Mouse (Mus musculus) liver, embryonic 14.5 days (tissue): Measurements from ENCODE around the gene Tns3. TPM values are rescaled to one million over a fixed set of nuclear protein-coding genes. Genes with fewer than 3 reads are reported as not detected.

Source experiments
- ATAC-seq: fragments of 200-750 bp; cut with Nextera tagmentation; 2 replicates; pipeline ENCODE4 v1.8.0; 2017; ENCODE audit warnings: moderate number of reproducible peaks, mild to moderate bottlenecking, moderate library complexity; ENCODE audit not compliant: insufficient read depth
- DNase-seq, 3 experiments: peaks; one replicate each; pipeline ENCODE4 v3.0.0-alpha.2; 2012 to 2013; ENCODE audit warnings: low read depth in 3 of 3, low spot score in 3 of 3
- H3K27ac ChIP-seq: fragments of 300-500 bp; sonication (generic); 2 replicates; pipeline ENCODE4 v1.5.1; 2014; ENCODE audit warnings: moderate library complexity, mild to moderate bottlenecking, control low read depth, inconsistent platforms
- H3K27me3 ChIP-seq: fragments of 300-500 bp; sonication (generic); 2 replicates; pipeline ENCODE4 v1.6.1; 2014; ENCODE audit warnings: mild to moderate bottlenecking, low read length, moderate library complexity; ENCODE audit not compliant: control insufficient read depth, insufficient read depth
- H3K36me3 ChIP-seq: fragments of 300-500 bp; sonication (generic); replicated peaks from 2 replicates; pipeline ENCODE4 v1.6.1; 2014; ENCODE audit warnings: low read depth; ENCODE audit not compliant: control insufficient read depth, insufficient read depth
- H3K4me1 ChIP-seq, 2 experiments: fragments of 200-500 bp in 1 of 2; fragments of 300-500 bp in 1 of 2; sonication (generic) in 1 of 2; replicated peaks; 2 replicates each; pipeline ENCODE4 v1.6.1; 2012 to 2014; ENCODE audit warnings: antibody characterized with exemption in 1 of 2, inconsistent platforms in 1 of 2, low read length in 1 of 2; ENCODE audit not compliant: control insufficient read depth in 2 of 2, insufficient read depth in 2 of 2
- H3K4me2 ChIP-seq: fragments of 300-500 bp; sonication (generic); 2 replicates; pipeline ENCODE4 v1.6.1; 2014; ENCODE audit warnings: low read depth, mild to moderate bottlenecking, control low read depth, moderate library complexity
- H3K4me3 ChIP-seq, 2 experiments: fragments of 200-500 bp in 1 of 2; fragments of 300-500 bp in 1 of 2; sonication (generic) in 1 of 2; 2 replicates each; pipeline ENCODE4 v1.5.1; 2012 to 2014; ENCODE audit warnings: low read depth in 2 of 2, low read length in 2 of 2, mild to moderate bottlenecking in 2 of 2, control low read depth in 1 of 2, inconsistent platforms in 1 of 2, moderate library complexity in 1 of 2; ENCODE audit not compliant: insufficient read depth in 1 of 2
- H3K9ac ChIP-seq: fragments of 300-500 bp; sonication (generic); replicated peaks from 2 replicates; pipeline ENCODE4 v1.6.1; 2014; ENCODE audit warnings: mild to moderate bottlenecking, control low read depth, moderate library complexity
- H3K9me3 ChIP-seq: fragments of 300-500 bp; sonication (generic); 2 replicates; pipeline ENCODE4 v1.6.1; 2016; ENCODE audit warnings: low read length, mixed read lengths; ENCODE audit not compliant: control insufficient read depth
- CTCF ChIP-seq: IDR thresholded peaks from 2 replicates; pipeline ENCODE4 v1.5.1; 2016; ENCODE audit warnings: antibody characterized with exemption, low read depth, control low read depth
- EP300 ChIP-seq: IDR thresholded peaks from 2 replicates; pipeline ENCODE4 v1.6.1; 2016; ENCODE audit warnings: antibody characterized with exemption, low read depth
- WGBS: fragments of 180-500 bp; shearing (Covaris S2); extraction: QIAGEN DNeasy Blood & Tissue Kit; methylation state at CpG from one replicate; pipeline ENCODE4 v1.1.7; 2014; ENCODE audit not compliant: insufficient replicate concordance; 5-methylcytosine and 5-hydroxymethylcytosine counted together
- polyA plus RNA-seq, 2 experiments: library from polyadenylated mRNA; depleted of rRNA in 1 of 2; stranded (reverse) in 1 of 2; unstranded in 1 of 2; fragments of >200 nt; fragmentation: Nextera tagmentation in 1 of 2; extraction: Ambion mirVana in 1 of 2; gene quantifications; 2 replicates each; pipeline versions ENCODE4 v1.2.1 to v1.2.3; 2012 to 2014

The Tns3 gene
- polyA plus RNA-seq, 2 experiments, result 2.0 to 3.0 TPM

DNA sequence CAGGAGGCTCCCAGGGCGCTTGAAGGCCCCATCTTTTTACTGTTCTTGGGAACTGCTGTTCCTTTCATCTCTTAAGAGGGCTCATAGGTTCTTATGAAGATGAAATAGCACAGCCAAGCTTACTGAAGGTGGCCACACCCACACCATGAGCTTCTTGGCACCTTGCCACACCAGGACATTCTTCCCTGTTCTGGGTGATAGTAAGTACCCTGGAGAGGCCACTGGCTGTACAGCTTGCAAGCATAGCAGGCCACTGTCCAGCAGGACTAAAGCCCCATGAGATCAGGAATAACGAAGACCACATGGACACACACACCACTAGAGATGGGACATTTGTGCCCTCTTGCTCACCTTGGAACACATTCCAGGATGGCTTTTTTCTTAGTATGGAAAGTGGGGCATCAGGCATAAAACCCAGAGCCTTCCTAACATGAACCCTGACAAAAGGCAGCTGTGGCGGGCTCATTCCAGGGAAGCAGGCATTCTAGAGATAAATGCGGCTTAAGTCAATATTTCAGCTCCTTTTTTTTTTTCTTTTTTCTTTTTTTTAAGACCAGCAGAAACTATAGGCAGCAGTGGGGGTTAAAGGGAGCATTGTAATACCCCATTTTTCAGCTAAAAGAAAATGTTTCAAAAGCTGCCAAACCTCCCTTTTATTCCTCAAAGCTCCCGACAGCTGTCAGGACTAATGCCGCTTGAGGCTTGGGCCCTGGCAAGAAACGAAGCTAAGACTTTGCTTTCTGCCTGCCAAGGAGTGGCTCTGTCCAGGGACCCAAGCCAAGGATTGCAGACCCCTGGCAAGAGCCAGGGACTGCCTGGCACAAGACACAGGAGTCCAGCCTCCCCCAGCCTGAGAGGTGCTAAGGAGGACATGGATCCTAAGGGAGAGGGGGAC is 150.7 kb downstream of the Tns3 start:
- no peaks in the 10 kb centered on the region for H3K27me3 ChIP-seq
- WGBS, result 61% methylated on average over 7 of the region's 7 CpGs
- H3K4me3 ChIP-seq, result no peak overlapping the region
- no peak overlapping the region for H3K27ac ChIP-seq
- H3K4me2 ChIP-seq, result no peak overlapping the region
- no peaks in the 10 kb centered on the region for H3K36me3 ChIP-seq
- 0 out of 4 replicates have a peak, but pooled peaks cover 0 to 4% of the 10 kb centered on the region in 2 experiments for H3K4me1 ChIP-seq
- H3K9ac ChIP-seq, result no peak overlapping the region
- ATAC-seq, result no peak
- no peak for DNase-seq
- TF ChIP-seq CTCF, result no peak
- TF ChIP-seq EP300, result no peak
- H3K9me3 ChIP-seq, result no peaks in the 10 kb centered on the region

GRCm38 (mm10) chr11:8510294-8510693 is 154.0 kb downstream of the Tns3 start:
- no peak overlapping the region for H3K4me2 ChIP-seq
- H3K36me3 ChIP-seq, result no peaks in the 10 kb centered on the region
- WGBS, result 70% methylated on average over 2 of the region's 2 CpGs
- TF ChIP-seq EP300 (no peak), CTCF (no peak)
- no peak overlapping the region for H3K9ac ChIP-seq
- H3K9me3 ChIP-seq, result no peaks in the 10 kb centered on the region
- ATAC-seq (peak; percentile 70), DNase-seq (peak in 1 of 3 experiments; percentile 9)
- H3K4me3 ChIP-seq, result no peak overlapping the region
- no peak overlapping the region for H3K27ac ChIP-seq
- H3K27me3 ChIP-seq, result no peaks in the 10 kb centered on the region
- H3K4me1 ChIP-seq, result 0 out of 4 replicates have a peak, but pooled peaks cover 0 to 4% of the 10 kb centered on the region in 2 experiments

DNA sequence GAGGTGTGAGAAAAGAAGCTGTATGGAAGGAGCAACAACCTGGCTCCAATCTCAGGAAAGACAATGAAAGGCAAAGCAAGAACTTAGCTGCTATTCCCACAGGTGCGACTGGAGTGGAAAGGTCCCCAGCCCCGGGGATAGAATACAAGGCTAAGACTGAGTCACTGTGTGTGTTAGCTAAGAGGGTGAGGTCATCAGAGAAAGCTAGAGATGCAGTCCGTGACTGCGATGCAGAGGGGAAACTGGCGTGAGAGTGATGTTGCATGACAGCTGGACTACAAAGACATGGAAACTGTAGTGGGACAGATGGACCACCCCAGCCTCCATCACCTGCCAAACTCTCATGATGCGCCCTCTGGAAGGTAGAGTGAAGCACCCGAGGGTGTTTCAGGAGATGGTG is 154.7 kb downstream of the Tns3 start:
- 54% methylated on average over 7 of the region's 7 CpGs for WGBS
- ATAC-seq, result no peak
- Histone ChIP-seq H3K36me3 (no peaks in the 10 kb centered on the region), H3K9ac (no peak overlapping the region), H3K4me1 (peaks cover 0 to 6% of the 10 kb centered on the region in 2 experiments; a peak in 1 of 4 replicates), H3K4me3 (no peak overlapping the region), H3K4me2 (no peak overlapping the region), H3K9me3 (no peaks in the 10 kb centered on the region), H3K27ac (no peak overlapping the region), H3K27me3 (no peaks in the 10 kb centered on the region)
- no peak for DNase-seq
- TF ChIP-seq CTCF, result no peak
- no peak for TF ChIP-seq EP300

- peak in 2 of 3 experiments; percentile 5 to 17 for DNase-seq
- Histone ChIP-seq H3K27ac (no peak overlapping the region), H3K27me3 (no peaks in the 10 kb centered on the region), H3K9me3 (no peaks in the 10 kb centered on the region), H3K36me3 (no peaks in the 10 kb centered on the region), H3K9ac (no peak overlapping the region), H3K4me1 (peaks cover 0 to 3% of the 10 kb centered on the region in 2 experiments; a peak in 1 of 4 replicates), H3K4me2 (peak overlapping the region; percentile 46; the same call in 1 of the 2 replicates), H3K4me3 (peak overlapping the region; percentile 24 to 34; a peak in 2 of 4 replicates)
- no peak for TF ChIP-seq CTCF
- no peak for TF ChIP-seq EP300
- ATAC-seq, result peak; percentile 59; the same call in 1 of the 2 replicates
- 55% methylated on average over 11 of the region's 11 CpGs for WGBS
These were observed 160.6 kb downstream of the Tns3 start for GRCm38 (mm10) chr11:8503735-8504134.

- Histone ChIP-seq H3K9me3 (no peaks in the 10 kb centered on the region), H3K4me3 (no peak overlapping the region), H3K27ac (no peak overlapping the region), H3K4me1 (peaks cover 0 to 3% of the 10 kb centered on the region in 2 experiments; a peak in 1 of 4 replicates), H3K27me3 (no peaks in the 10 kb centered on the region), H3K9ac (no peak overlapping the region), H3K4me2 (no peak overlapping the region), H3K36me3 (no peaks in the 10 kb centered on the region)
- 70% methylated on average over 6 of the region's 6 CpGs for WGBS
- TF ChIP-seq CTCF, result no peak
- TF ChIP-seq EP300, result no peak
- DNase-seq (no peak), ATAC-seq (no peak)
These were observed 163.5 kb downstream of the Tns3 start for GRCm38 (mm10) chr11:8500855-8501254.
